Mouse (Mus musculus): ENCODE results near the gene Ano4. TPM values are rescaled to one million over a fixed set of nuclear protein-coding genes. Genes with fewer than 3 reads are reported as not detected.
"Not testable (repeated sequence)": the region's sequence is repeated elsewhere in the genome, so short reads cannot be mapped to it uniquely, and the experiment has no call there.

Gene Ano4
- polyA plus RNA-seq, 1 experiment, result not detected

DNA sequence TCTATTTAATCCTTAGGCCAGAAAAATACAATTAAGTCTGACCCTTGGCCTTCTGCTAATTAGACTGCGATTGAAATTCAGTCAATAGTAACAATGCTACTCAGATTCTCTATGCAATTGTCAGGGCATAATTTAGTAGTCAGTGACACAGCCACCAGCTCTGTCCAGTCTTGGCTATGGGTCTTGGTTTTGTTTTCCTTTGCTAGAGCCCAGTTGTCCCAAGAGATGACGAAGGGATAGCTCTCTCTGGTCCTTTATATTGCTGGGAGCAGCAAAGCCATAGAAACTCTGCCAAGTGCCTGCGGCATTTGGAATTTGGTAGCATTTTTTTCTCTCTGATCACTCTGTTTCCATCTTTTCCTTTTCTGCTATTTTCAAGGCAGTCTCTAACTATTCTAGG lies 288.7 kb downstream of the Ano4 start:
- TF ChIP-seq CTCF (IDR thresholded peaks at IDR 0.05; ENCODE audit: extremely low read depth, insufficient read depth, insufficient read length, insufficient replicate concordance) (no peak), POLR2A (IDR thresholded peaks at IDR 0.05; ENCODE audit: low read depth, low read length) (no peak)
- H3K27me3 ChIP-seq (ENCODE audit: control insufficient read depth, insufficient read depth, low read length), result no peaks in the 10 kb centered on the region
- no peaks in the 10 kb centered on the region for H3K36me3 ChIP-seq (ENCODE audit: control insufficient read depth, insufficient read depth, low read length)
- H3K4me1 ChIP-seq (ENCODE audit: control insufficient read depth, insufficient read depth, insufficient read length), result no peaks in the 10 kb centered on the region
- WGBS, result 72% methylated on average over 3 of the region's 3 CpGs
- no peak overlapping the region for H3K27ac ChIP-seq (ENCODE audit: insufficient read depth, low read length)
- no peak overlapping the region for H3K4me3 ChIP-seq (ENCODE audit: extremely low read depth, insufficient read depth, insufficient read length)
- DNase-seq (ENCODE audit: low read depth in 1 of 2, low spot score in 2 of 2), result no peak

DNA sequence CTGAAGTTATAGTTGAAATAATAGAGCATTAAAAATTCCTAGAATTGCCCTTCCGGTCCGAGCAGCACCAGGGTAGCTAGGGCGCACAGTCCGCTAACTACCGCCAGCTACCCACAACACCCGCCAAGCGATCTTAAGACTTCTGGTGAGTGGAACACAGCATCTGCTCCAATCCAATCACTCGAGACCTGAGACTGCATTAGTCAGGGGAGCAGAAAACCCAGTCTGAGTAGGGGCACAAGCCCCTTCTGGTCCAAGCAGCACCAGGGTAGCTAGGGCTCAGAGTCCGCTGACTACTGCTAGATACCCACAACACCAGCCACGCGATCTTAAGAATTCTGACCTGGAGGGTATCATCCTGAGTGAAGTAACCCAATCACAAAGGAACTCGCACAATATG lies 299.6 kb downstream of the Ano4 start:
- H3K36me3 ChIP-seq (ENCODE audit: control insufficient read depth, insufficient read depth, low read length); H3K27me3 ChIP-seq (ENCODE audit: control insufficient read depth, insufficient read depth, low read length); H3K27ac ChIP-seq (ENCODE audit: insufficient read depth, low read length); H3K4me3 ChIP-seq (ENCODE audit: extremely low read depth, insufficient read depth, insufficient read length); H3K4me1 ChIP-seq (ENCODE audit: control insufficient read depth, insufficient read depth, insufficient read length); DNase-seq (ENCODE audit: low read depth in 1 of 2, low spot score in 2 of 2): not testable (repeated sequence)
- whole genome bisulfite sequencing, result 95% methylated on average over 12 of the region's 12 CpGs

DNA sequence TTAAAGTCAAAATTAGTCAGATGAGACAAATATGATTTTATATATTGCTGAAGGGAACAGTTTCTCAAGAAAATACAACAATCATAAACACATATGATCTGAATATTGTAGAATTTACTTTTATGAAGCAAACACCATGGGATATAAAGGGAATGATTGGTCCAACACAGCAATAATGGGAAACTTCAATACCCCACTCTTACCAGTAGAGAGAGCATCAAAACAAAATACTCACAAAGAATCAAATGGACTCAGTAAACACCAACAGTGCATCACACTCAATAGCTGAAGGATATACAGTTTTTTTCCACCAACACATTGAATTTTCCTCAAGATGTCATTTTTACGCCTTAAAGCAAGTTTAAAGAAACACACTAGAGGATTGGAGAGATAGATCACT lies 300.4 kb downstream of the Ano4 start:
- H3K4me1 ChIP-seq (ENCODE audit: control insufficient read depth, insufficient read depth, insufficient read length), result no peaks in the 10 kb centered on the region
- H3K4me3 ChIP-seq (ENCODE audit: extremely low read depth, insufficient read depth, insufficient read length), result no peak overlapping the region
- H3K27me3 ChIP-seq (ENCODE audit: control insufficient read depth, insufficient read depth, low read length), result no peaks in the 10 kb centered on the region
- no peak overlapping the region for H3K27ac ChIP-seq (ENCODE audit: insufficient read depth, low read length)
- no peak for DNase-seq (ENCODE audit: low read depth in 1 of 2, low spot score in 2 of 2)
- TF ChIP-seq POLR2A (IDR thresholded peaks at IDR 0.05; ENCODE audit: low read depth, low read length) (no peak), CTCF (IDR thresholded peaks at IDR 0.05; ENCODE audit: extremely low read depth, insufficient read depth, insufficient read length, insufficient replicate concordance) (no peak)
- no peaks in the 10 kb centered on the region for H3K36me3 ChIP-seq (ENCODE audit: control insufficient read depth, insufficient read depth, low read length)
- 82% methylated on average over 1 of the region's 1 CpGs for WGBS

DNA sequence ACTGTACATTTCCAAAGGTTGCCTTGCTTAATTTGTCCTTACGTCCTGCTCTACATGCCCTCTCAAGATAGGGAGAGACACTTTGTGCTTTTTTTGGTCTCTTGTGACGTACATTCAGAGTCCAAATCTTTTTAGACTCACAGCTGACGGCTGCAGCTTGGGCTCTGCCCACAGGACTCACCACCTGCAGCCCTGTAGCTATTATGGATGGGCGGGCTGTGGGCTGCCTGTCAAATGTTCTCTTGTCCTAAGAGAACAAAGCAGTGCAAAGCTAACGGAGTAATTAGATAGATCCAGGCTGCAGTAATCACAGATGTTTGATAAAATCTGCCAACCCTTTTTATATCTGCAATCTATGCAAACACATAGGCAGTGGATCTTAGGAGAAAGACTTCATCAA lies 325.6 kb downstream of the Ano4 start:
- 73% methylated on average over 5 of the region's 5 CpGs for WGBS
- no peaks in the 10 kb centered on the region for H3K4me1 ChIP-seq (ENCODE audit: control insufficient read depth, insufficient read depth, insufficient read length)
- no peaks in the 10 kb centered on the region for H3K27me3 ChIP-seq (ENCODE audit: control insufficient read depth, insufficient read depth, low read length)
- TF ChIP-seq POLR2A (IDR thresholded peaks at IDR 0.05; ENCODE audit: low read depth, low read length) (no peak), CTCF (IDR thresholded peaks at IDR 0.05; ENCODE audit: extremely low read depth, insufficient read depth, insufficient read length, insufficient replicate concordance) (no peak)
- no peak overlapping the region for H3K4me3 ChIP-seq (ENCODE audit: extremely low read depth, insufficient read depth, insufficient read length)
- H3K27ac ChIP-seq (ENCODE audit: insufficient read depth, low read length), result no peak overlapping the region
- DNase-seq (ENCODE audit: low read depth in 1 of 2, low spot score in 2 of 2), result no peak
- no peaks in the 10 kb centered on the region for H3K36me3 ChIP-seq (ENCODE audit: control insufficient read depth, insufficient read depth, low read length)

DNA sequence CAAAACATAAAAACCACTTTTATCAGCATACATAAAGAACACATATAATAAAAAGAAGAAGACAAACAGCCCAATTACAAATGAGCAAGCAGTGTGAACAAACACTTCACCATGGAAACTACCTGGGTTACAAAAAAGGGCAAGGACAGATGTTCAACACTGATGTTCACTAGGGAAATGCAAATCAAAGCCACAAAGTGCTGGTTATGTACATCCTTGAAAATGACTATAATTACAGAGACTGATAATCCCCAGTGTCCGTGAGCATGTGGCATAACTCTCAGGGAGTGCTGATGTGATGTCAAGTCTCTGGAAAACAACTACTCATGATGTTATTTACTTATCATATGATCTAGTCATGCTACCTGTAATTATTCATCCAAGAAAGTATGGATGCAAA lies 336.3 kb downstream of the Ano4 start:
- no peaks in the 10 kb centered on the region for H3K27me3 ChIP-seq (ENCODE audit: control insufficient read depth, insufficient read depth, low read length)
- 72% methylated on average over 1 of the region's 1 CpGs for WGBS
- no peak overlapping the region for H3K4me3 ChIP-seq (ENCODE audit: extremely low read depth, insufficient read depth, insufficient read length)
- H3K4me1 ChIP-seq (ENCODE audit: control insufficient read depth, insufficient read depth, insufficient read length), result no peaks in the 10 kb centered on the region
- H3K36me3 ChIP-seq (ENCODE audit: control insufficient read depth, insufficient read depth, low read length), result no peaks in the 10 kb centered on the region
- H3K27ac ChIP-seq (ENCODE audit: insufficient read depth, low read length), result no peak overlapping the region
- TF ChIP-seq CTCF (IDR thresholded peaks at IDR 0.05; ENCODE audit: extremely low read depth, insufficient read depth, insufficient read length, insufficient replicate concordance) (no peak), POLR2A (IDR thresholded peaks at IDR 0.05; ENCODE audit: low read depth, low read length) (no peak)
- DNase-seq (ENCODE audit: low read depth in 1 of 2, low spot score in 2 of 2), result no peak

DNA sequence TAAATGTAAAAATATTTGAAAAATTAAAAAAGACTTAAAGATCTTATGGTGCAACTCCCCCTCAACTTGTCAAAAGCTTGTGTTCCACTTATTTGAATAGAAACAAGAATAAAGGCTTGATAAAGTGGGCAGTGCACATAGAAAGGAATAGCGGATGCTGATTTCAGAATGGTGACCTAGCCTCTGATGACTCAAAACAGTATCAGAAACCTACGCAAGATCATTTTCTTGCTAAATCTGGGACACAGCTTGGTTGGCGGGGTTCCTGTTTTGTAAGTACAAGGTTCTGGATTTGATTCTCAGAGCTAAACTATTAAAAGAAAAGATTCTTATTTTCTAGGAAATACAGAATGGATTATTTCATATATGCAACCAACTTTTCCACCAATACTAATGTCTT lies 340.0 kb downstream of the Ano4 start:
- Histone ChIP-seq H3K4me3 (ENCODE audit: extremely low read depth, insufficient read depth, insufficient read length) (no peak overlapping the region), H3K27me3 (ENCODE audit: control insufficient read depth, insufficient read depth, low read length) (no peaks in the 10 kb centered on the region), H3K36me3 (ENCODE audit: control insufficient read depth, insufficient read depth, low read length) (no peaks in the 10 kb centered on the region), H3K4me1 (ENCODE audit: control insufficient read depth, insufficient read depth, insufficient read length) (no peaks in the 10 kb centered on the region), H3K27ac (ENCODE audit: insufficient read depth, low read length) (no peak overlapping the region)
- WGBS, result 89% methylated on average over 3 of the region's 3 CpGs
- TF ChIP-seq POLR2A (IDR thresholded peaks at IDR 0.05; ENCODE audit: low read depth, low read length), result no peak
- TF ChIP-seq CTCF (IDR thresholded peaks at IDR 0.05; ENCODE audit: extremely low read depth, insufficient read depth, insufficient read length, insufficient replicate concordance), result no peak
- DNase-seq (ENCODE audit: low read depth in 1 of 2, low spot score in 2 of 2), result no peak

DNA sequence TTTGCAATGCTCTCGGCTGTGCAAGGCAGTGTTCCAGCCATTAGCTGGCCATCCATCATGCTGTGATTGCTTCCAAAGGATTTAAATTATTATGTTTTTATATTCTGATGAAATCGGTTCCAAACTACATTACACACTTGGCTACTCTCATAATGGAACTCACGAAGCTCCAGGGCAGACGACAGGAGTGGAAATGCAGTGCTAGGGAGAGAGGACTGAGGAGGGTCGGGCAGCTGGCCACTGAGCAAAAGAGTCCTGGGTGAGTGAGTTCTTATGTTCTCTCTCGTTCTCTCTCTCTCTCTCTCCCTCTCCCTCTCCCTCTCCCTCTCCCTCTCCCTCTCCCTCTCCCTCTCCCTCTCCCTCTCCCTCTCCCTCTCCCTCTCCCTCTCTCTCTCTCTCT lies 357.6 kb downstream of the Ano4 start:
- no peaks in the 10 kb centered on the region for H3K36me3 ChIP-seq (ENCODE audit: control insufficient read depth, insufficient read depth, low read length)
- 76% methylated on average over 6 of the region's 6 CpGs for WGBS
- H3K27ac ChIP-seq (ENCODE audit: insufficient read depth, low read length), result no peak overlapping the region
- no peaks in the 10 kb centered on the region for H3K4me1 ChIP-seq (ENCODE audit: control insufficient read depth, insufficient read depth, insufficient read length)
- DNase-seq (ENCODE audit: low read depth in 1 of 2, low spot score in 2 of 2), result no peak
- no peak overlapping the region for H3K4me3 ChIP-seq (ENCODE audit: extremely low read depth, insufficient read depth, insufficient read length)
- TF ChIP-seq CTCF (IDR thresholded peaks at IDR 0.05; ENCODE audit: extremely low read depth, insufficient read depth, insufficient read length, insufficient replicate concordance) (no peak), POLR2A (IDR thresholded peaks at IDR 0.05; ENCODE audit: low read depth, low read length) (no peak)
- no peaks in the 10 kb centered on the region for H3K27me3 ChIP-seq (ENCODE audit: control insufficient read depth, insufficient read depth, low read length)
